Mouse (Mus musculus): ENCODE measurements around the gene Ccdc24.

GRCm38 (mm10) chr4:117837271-117837670 is 35.1 kb downstream of the Ccdc24 start:
- TF ChIP-seq CTCF (IDR thresholded peaks at IDR 0.05; ENCODE audit: low read depth) (no peak), EP300 (IDR thresholded peaks at IDR 0.05; ENCODE audit: low read depth) (no peak)
